14 mouse cellular contexts compared by ENCODE assay signal in the genomic region with DNA sequence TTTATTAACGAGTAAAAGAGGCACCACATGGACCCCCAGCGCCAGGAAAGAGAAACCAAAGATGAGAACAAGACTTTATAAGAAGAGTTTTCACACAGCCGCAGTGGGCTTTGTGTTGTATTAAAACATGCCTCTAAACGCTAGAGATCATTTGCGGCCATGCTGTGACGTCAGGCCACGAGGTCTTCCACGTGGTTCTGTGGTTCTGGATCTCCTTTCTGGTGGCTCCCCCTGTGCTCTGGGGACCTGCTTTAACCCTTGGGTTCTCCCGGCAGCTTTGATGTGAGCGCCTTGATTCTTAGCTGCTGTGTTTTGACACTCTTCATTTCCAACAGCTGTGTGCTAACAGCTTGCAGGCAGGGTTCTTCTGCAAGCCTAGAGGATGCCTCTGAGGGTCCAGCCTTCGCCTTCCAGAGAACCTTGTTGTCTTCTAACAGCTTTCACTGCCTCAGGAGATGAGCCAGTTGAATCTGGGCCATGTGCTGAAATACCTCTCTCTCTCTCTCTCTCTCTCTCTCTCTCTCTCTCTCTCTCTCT. TPM values are rescaled to one million over a fixed set of nuclear protein-coding genes. Genes with fewer than 3 reads are reported as not detected.
DNase-seq lines count a peak whose midpoint lies in the region; ATAC-seq and TF ChIP-seq lines count a peak whose summit lies in the region.
"Had no signal": no experiment of that assay in that cellular context is flagged by ENCODE, and none has a peak within 500 bp of the region (broad histone marks: within the 10 kb centered on the region; RNA-seq: fewer than 3 reads in every experiment).

No protein-coding gene starts in this region.

- TF ChIP-seq CTCF in hindbrain, postnatal 0 days (IDR thresholded peaks at IDR 0.05; ENCODE audit: low read depth), result no peak

- H3K9me3 ChIP-seq in hindbrain, postnatal 0 days (ENCODE audit: low read length), result no peaks in the 10 kb centered on the region
- no peaks in the 10 kb centered on the region for H3K9me3 ChIP-seq in hindbrain, embryonic 16.5 days (ENCODE audit: control insufficient read depth, low read length)
- no peaks in the 10 kb centered on the region for H3K9me3 ChIP-seq in embryonic facial prominence, embryonic 15.5 days (replicated peaks)
- H3K9me3 ChIP-seq: intestine, embryonic 15.5 days had no signal

- no peak for ATAC-seq in hindbrain, postnatal 0 days
- ATAC-seq in hindbrain, embryonic 16.5 days, result no peak
- no peak for ATAC-seq in embryonic facial prominence, embryonic 15.5 days (ENCODE audit: insufficient number of reproducible peaks, low FRiP score, low TSS enrichment, low read depth)
- ATAC-seq: intestine, embryonic 15.5 days had no signal

- no peaks in the 10 kb centered on the region for H3K27me3 ChIP-seq in hindbrain, postnatal 0 days (ENCODE audit: insufficient read depth, low read length)
- peaks cover 3% of the 10 kb centered on the region for H3K27me3 ChIP-seq in hindbrain, embryonic 16.5 days (replicated peaks; ENCODE audit: control insufficient read depth, insufficient read depth, low read length)
- H3K27me3 ChIP-seq in embryonic facial prominence, embryonic 15.5 days, result peaks cover 3% of the 10 kb centered on the region; the same call in 1 of the 2 replicates
- H3K27me3 ChIP-seq: intestine, embryonic 15.5 days had no signal

- H3K4me2 ChIP-seq in hindbrain, postnatal 0 days (ENCODE audit: low read depth, low read length), result no peak overlapping the region; the same call in 1 of the 2 replicates
- no peak overlapping the region for H3K4me2 ChIP-seq in hindbrain, embryonic 16.5 days (ENCODE audit: low read length)
- H3K4me2 ChIP-seq in embryonic facial prominence, embryonic 15.5 days (replicated peaks), result peak overlapping the region; percentile 26; the same call in 1 of the 2 replicates
- H3K4me2 ChIP-seq: intestine, embryonic 15.5 days had no signal

- no peak overlapping the region for H3K4me3 ChIP-seq in hindbrain, postnatal 0 days (ENCODE audit: low read length)
- H3K4me3 ChIP-seq in hindbrain, embryonic 16.5 days (ENCODE audit: low read length), result no peak overlapping the region
- peak overlapping the region; percentile 5; the same call in 1 of the 2 replicates for H3K4me3 ChIP-seq in embryonic facial prominence, embryonic 15.5 days (replicated peaks)
- H3K4me3 ChIP-seq: intestine, embryonic 15.5 days had no signal

- WGBS in hindbrain, postnatal 0 days, result 47% methylated on average over 11 of the region's 11 CpGs
- WGBS in hindbrain, embryonic 16.5 days, result 58% methylated on average over 11 of the region's 11 CpGs
- 26% methylated on average over 11 of the region's 11 CpGs for WGBS in embryonic facial prominence, embryonic 15.5 days

- no peaks in the 10 kb centered on the region for H3K4me1 ChIP-seq in hindbrain, postnatal 0 days (ENCODE audit: insufficient read depth, low read length)
- no peaks in the 10 kb centered on the region for H3K4me1 ChIP-seq in hindbrain, embryonic 16.5 days (ENCODE audit: control insufficient read depth, insufficient read depth, low read depth, low read length)
- peaks cover 4% of the 10 kb centered on the region; the same call in 1 of the 2 replicates for H3K4me1 ChIP-seq in embryonic facial prominence, embryonic 15.5 days
- H3K4me1 ChIP-seq: intestine, embryonic 15.5 days had no signal

- no peaks in the 10 kb centered on the region for H3K36me3 ChIP-seq in hindbrain, postnatal 0 days (ENCODE audit: insufficient read depth, low read length)
- H3K36me3 ChIP-seq in hindbrain, embryonic 16.5 days (ENCODE audit: control insufficient read depth, insufficient read depth, low read length), result no peaks in the 10 kb centered on the region
- H3K36me3 ChIP-seq in embryonic facial prominence, embryonic 15.5 days, result no peaks in the 10 kb centered on the region
- H3K36me3 ChIP-seq: intestine, embryonic 15.5 days had no signal

- no peak overlapping the region for H3K9ac ChIP-seq in hindbrain, postnatal 0 days (replicated peaks; ENCODE audit: low read length)
- H3K9ac ChIP-seq in hindbrain, embryonic 16.5 days (ENCODE audit: low read depth, low read length), result no peak overlapping the region
- H3K9ac ChIP-seq in embryonic facial prominence, embryonic 15.5 days, result no peak overlapping the region
- H3K9ac ChIP-seq: intestine, embryonic 15.5 days had no signal

- peak; percentile 6 for DNase-seq in hindbrain, postnatal 0 days (ENCODE audit: low spot score)
- DNase-seq in thymus, postnatal 14 days, result peak; percentile 40
- no peak for DNase-seq in thymus, postnatal 0 days (ENCODE audit: low spot score)
- DNase-seq in thymus, postnatal 4 days, result peak; percentile 46
- no peak for DNase-seq in layer of hippocampus, postnatal 10 days (ENCODE audit: low spot score in 2 of 2)
- DNase-seq: adrenal gland, postnatal 36 days; cerebellum, adult 2 months; layer of hippocampus, adult 9-11 months; lung, adult 18-20 months; right cerebral cortex, postnatal 25 days had no signal

- H3K27ac ChIP-seq in hindbrain, postnatal 0 days, result no peak overlapping the region
- H3K27ac ChIP-seq in hindbrain, embryonic 16.5 days (ENCODE audit: low read depth, low read length), result no peak overlapping the region
- no peak overlapping the region for H3K27ac ChIP-seq in embryonic facial prominence, embryonic 15.5 days (replicated peaks)
- H3K27ac ChIP-seq: intestine, embryonic 15.5 days had no signal

RNA-seq across cellular contexts. Expression of a gene that starts 16.1 kb away (rescaled TPM):
- 1.6 and 2.0 TPM in 2 replicates for total RNA-seq in hindbrain, postnatal 0 days (2014; rRNA removed)
- 0.94 and 2.0 TPM in 2 replicates for polyA plus RNA-seq in hindbrain, postnatal 0 days (2015; fragmentation: Nextera tagmentation; extraction: Ambion mirVana)
- 0.88 and 1.9 TPM in 2 replicates for polyA plus RNA-seq in hindbrain, embryonic 16.5 days (2015; fragmentation: Nextera tagmentation; extraction: Ambion mirVana)
- polyA plus RNA-seq in thymus, postnatal 0 days (2015; fragmentation: Nextera tagmentation; extraction: Ambion mirVana), result 0.14 and 0.31 TPM in 2 replicates
- polyA plus RNA-seq in embryonic facial prominence, embryonic 15.5 days (2015; fragmentation: Nextera tagmentation; extraction: Ambion mirVana), result 0.41 and 1.0 TPM in 2 replicates
- total RNA-seq in layer of hippocampus, postnatal 10 days (2021), result 1 to 10 TPM; 1.3 to 1.4 TPM
- total RNA-seq: adrenal gland, postnatal 36 days; megakaryocyte progenitor cell, adult 5-6 weeks had no signal

Comparison
In these comparisons a context has a peak if more than half of its experiments do, and no peak if none do; other contexts are left out.
1. DNase-seq: peak in hindbrain, postnatal 0 days (single experiment), thymus, postnatal 14 days (single experiment) and thymus, postnatal 4 days (single experiment); none in thymus, postnatal 0 days (single experiment) and layer of hippocampus, postnatal 10 days (0 of 2).